Mouse (Mus musculus) v-Abl transformed pro-B cells (cell line): ENCODE data around the gene 1110051M20Rik.
"Not testable (repeated sequence)": the region's sequence is repeated elsewhere in the genome, so short reads cannot be mapped to it uniquely, and the experiment has no call there.

Source experiments
- in situ Hi-C, 2 experiments: fragments of 400-800 bp; cut with MboI; formaldehyde crosslinking; loops; one replicate each; pipeline ENCODE4 v1.15.1; 2025; ENCODE audit not compliant: unreplicated experiment in 2 of 2

1110051M20Rik gene

DNA sequence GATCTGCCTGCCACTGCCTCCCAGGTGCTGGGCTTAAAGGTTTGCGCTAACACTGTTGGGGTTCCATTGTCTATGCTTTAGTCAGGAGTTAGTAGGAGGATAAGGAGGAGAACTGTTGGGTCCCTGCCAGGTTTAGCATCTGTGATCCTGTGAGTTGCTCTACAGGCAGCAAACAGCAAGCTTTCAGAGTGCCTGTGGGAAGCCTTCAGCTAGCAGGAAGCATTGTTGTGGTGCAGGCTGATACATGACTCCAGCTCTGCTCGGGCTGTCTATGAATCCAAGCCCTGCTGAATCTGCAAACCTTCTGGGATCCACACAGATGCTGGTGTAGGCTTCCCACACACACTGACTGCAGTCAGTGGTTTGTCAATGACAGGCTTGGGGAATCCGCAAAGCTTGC is 201.1 kb downstream of the 1110051M20Rik start:
- in situ Hi-C loops: no loop called here

- in situ Hi-C loops: no loop called here
Observed at GRCm38 (mm10) chr2:91242547-91242946, 202.0 kb downstream of the 1110051M20Rik start.

- in situ Hi-C loops: not testable (repeated sequence)
Observed at GRCm38 (mm10) chr2:91237511-91238080, 206.9 kb downstream of the 1110051M20Rik start.

DNA sequence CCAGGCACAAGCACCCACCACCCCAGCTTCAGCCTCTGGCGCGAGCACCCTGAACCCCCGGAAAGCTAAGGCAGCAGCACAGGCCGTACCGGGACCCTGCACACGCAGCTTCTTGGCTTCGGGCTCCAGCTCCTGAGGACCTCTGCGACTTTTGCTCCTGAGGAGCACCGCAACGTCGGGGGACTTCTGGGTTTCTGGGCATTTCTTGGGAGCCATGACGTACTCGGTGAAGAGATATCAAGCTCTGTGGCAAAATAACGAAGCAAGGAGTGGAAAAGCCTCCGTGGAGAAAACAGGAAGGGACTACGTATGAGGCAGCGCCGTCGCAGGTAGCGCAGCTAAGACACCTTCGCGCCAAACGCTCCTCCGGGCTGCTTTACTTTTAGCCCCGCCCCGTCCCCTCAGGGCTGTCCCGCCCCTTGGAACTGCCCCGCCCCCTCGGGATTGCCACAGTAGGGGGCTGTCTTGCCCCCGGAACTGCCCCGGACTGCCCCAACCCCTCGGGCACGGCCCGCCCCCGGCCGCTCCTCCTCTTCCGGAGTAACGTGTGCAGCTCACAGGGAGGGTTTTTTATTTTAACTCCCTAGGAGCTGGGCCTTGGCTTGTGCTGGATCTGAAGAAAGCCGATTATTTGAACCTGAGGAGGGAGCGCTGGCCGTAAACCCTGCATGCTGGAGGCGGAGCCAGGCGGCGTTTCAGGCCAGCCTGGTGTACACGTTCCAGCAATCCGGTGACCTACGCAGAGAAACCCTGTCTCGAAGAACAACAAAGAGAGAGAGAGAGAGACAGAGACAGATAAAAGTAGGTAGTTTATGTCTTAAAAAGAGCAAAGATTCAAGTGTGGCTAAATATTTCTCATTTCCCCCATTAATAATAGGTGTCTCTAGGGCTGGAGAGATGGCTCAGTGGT is 207.6 kb downstream of the 1110051M20Rik start, which contains the start of gene Ddb2:
Gene Ddb2, minus strand, starts transcription at position 382 of the 910 bp plus-strand sequence.
- in situ Hi-C loops: no loop called here

DNA sequence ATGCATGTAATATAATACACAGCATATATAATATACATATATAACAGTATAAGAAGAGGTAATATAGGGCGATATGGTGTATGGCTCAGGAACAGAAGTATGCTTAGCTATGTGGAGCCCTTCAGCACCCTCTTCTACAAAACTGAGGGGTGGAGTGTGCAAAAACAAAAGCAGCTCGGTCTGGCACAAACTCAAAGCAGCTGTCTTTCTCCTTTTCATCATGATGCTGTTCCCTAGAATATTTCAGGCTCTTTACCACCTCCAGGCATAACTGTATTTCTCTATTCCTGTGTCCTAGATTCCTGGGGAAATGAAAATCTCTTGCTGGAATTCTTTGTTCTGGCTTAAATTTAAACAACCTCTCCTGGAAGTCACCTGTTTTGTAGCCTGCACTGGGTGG is 214.8 kb downstream of the 1110051M20Rik start:
- in situ Hi-C loops: no loop called here
